Mouse (Mus musculus) kidney, embryonic 15.5 days (tissue): ENCODE data around the gene Crebbp. TPM values are rescaled to one million over a fixed set of nuclear protein-coding genes. Genes with fewer than 3 reads are reported as not detected.
A peak's percentile ranks its signal among the peaks of the same experiment; 100 is the strongest.

Experiments
- ATAC-seq: fragments of 200-750 bp; cut with Nextera tagmentation; replicated peaks from 2 replicates; pipeline ENCODE4 v1.8.0; 2017; ENCODE audit warnings: moderate TSS enrichment; ENCODE audit not compliant: low FRiP score
- H3K27ac ChIP-seq: fragments of 300-500 bp; sonication (generic); 2 replicates; pipeline ENCODE4 v1.5.1; 2015; ENCODE audit warnings: mild to moderate bottlenecking, inconsistent platforms
- H3K27me3 ChIP-seq: fragments of 300-500 bp; sonication (generic); 2 replicates; pipeline ENCODE4 v1.6.1; 2015; ENCODE audit warnings: inconsistent platforms
- H3K36me3 ChIP-seq: fragments of 300-500 bp; sonication (generic); 2 replicates; pipeline ENCODE4 v1.6.1; 2015; ENCODE audit warnings: inconsistent platforms
- H3K4me1 ChIP-seq: fragments of 300-500 bp; sonication (generic); 2 replicates; pipeline ENCODE4 v1.6.1; 2015; ENCODE audit warnings: inconsistent platforms
- H3K4me2 ChIP-seq: fragments of 300-500 bp; sonication (generic); 2 replicates; pipeline ENCODE4 v1.6.1; 2015; ENCODE audit warnings: moderate library complexity, mild to moderate bottlenecking, inconsistent platforms
- H3K4me3 ChIP-seq: fragments of 300-500 bp; sonication (generic); replicated peaks from 2 replicates; pipeline ENCODE4 v1.5.1; 2015; ENCODE audit warnings: mild to moderate bottlenecking, inconsistent platforms
- H3K9ac ChIP-seq: fragments of 300-500 bp; sonication (generic); 2 replicates; pipeline ENCODE4 v1.6.1; 2015; ENCODE audit warnings: mild to moderate bottlenecking, inconsistent platforms
- H3K9me3 ChIP-seq: fragments of 300-500 bp; sonication (generic); replicated peaks from 2 replicates; pipeline ENCODE4 v1.6.1; 2016; ENCODE audit warnings: inconsistent platforms
- WGBS: fragments of 180-500 bp; shearing (Covaris S2); methylation state at CpG from one replicate; pipeline ENCODE4 v1.1.7; 2015; ENCODE audit warnings: mixed read lengths; 5-methylcytosine and 5-hydroxymethylcytosine counted together
- polyA plus RNA-seq: library from polyadenylated mRNA; unstranded; fragments of >200 nt; fragmentation: Nextera tagmentation; extraction: Ambion mirVana; gene quantifications from 2 replicates; pipeline ENCODE4 v1.2.1, GENCODE M21; 2015

The Crebbp gene
- polyA plus RNA-seq, 1 experiment from 2014 or later, result 35.1 TPM

DNA sequence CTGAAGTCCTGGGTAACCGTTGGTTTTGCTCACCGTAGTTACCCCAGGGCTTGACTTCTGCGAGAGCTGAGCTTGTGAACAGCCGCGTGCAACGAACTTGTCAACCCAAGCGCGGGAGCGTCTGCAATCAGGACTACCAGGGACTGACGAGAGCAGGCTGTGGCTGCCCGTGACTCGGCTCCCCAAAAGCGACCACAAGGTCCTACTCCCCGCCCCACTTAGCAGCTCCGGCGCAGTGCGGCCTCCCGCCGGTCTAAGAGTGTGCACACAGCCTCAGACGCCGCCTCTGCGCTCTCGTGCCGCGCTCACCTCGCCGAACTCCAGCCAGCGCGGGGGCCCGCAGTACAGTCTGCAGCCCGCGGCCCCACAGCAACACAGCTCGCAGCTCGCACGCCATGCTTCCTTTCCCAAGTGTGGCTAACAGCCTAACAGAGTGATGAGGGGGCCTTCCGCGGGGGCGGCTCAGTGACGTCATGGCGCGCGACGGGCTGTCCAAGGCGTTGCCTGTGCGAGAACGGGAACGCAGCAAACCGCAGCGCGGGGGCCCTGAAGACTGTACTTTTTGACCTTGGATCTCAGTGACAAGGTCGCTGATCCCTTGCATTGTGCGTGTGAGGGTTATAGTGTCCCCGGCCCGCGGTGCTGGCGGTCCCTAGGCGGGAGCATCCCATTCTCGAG is 136.3 kb downstream of the Crebbp start, which contains the start of gene Trap1:
Gene Trap1 (minus strand): TSS at position 444 of the 678 bp plus-strand sequence.
- Histone ChIP-seq H3K27ac (peak within 1 kb of the TSS; percentile 88), H3K4me3 (peak within 1 kb of the TSS; percentile 98), H3K4me1 (peaks cover 32% of the 10 kb centered on the region), H3K4me2 (peak within 1 kb of the TSS; percentile 67), H3K36me3 (peaks cover 17% of the 10 kb centered on the region), H3K9ac (peak within 1 kb of the TSS; percentile 93), H3K27me3 (no peaks in the 10 kb centered on the region), H3K9me3 (no peaks in the 10 kb centered on the region)
- under 1% methylated on average over 58 of the region's 58 CpGs for WGBS
- peak; percentile 97 for ATAC-seq

- Histone ChIP-seq H3K4me3 (no peak overlapping the region), H3K27ac (no peak overlapping the region), H3K9ac (no peak overlapping the region), H3K4me2 (no peak overlapping the region), H3K36me3 (peaks cover 5% of the 10 kb centered on the region; the same call in 1 of the 2 replicates), H3K4me1 (peaks cover 32% of the 10 kb centered on the region), H3K9me3 (no peaks in the 10 kb centered on the region), H3K27me3 (no peaks in the 10 kb centered on the region)
- no peak for ATAC-seq
- WGBS, result 73% methylated on average over 3 of the region's 3 CpGs
Observed at GRCm38 (mm10) chr16:4074836-4075235, 139.0 kb downstream of the Crebbp start.

GRCm38 (mm10) chr16:4074297-4074696 is 139.5 kb downstream of the Crebbp start:
- Histone ChIP-seq H3K4me1 (peaks cover 32% of the 10 kb centered on the region), H3K27me3 (no peaks in the 10 kb centered on the region), H3K4me3 (no peak overlapping the region), H3K9me3 (no peaks in the 10 kb centered on the region), H3K4me2 (no peak overlapping the region), H3K9ac (no peak overlapping the region), H3K36me3 (peaks cover 5% of the 10 kb centered on the region; the same call in 1 of the 2 replicates), H3K27ac (no peak overlapping the region)
- ATAC-seq, result no peak
- 59% methylated on average over 6 of the region's 6 CpGs for WGBS

DNA sequence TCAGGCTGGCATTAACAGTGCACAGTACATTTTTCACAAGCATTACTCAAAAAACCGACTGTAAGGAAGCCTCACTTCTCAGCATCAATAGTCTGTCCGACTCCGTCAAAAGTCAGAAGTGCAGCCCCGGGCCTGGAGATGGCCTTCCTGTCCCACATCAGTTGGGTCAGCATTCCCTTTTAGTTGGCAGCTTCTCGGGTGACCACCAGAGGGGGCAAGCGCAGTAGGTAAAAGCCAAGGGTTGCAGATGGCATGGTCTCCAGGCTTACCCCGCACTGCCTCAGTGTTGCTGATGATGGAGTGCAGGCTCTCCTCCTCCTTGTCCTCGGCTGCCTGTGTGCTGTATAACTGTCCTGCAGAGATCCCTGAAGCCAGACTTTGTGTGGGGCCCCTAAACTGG is 145.2 kb downstream of the Crebbp start:
- ATAC-seq, result no peak

DNA sequence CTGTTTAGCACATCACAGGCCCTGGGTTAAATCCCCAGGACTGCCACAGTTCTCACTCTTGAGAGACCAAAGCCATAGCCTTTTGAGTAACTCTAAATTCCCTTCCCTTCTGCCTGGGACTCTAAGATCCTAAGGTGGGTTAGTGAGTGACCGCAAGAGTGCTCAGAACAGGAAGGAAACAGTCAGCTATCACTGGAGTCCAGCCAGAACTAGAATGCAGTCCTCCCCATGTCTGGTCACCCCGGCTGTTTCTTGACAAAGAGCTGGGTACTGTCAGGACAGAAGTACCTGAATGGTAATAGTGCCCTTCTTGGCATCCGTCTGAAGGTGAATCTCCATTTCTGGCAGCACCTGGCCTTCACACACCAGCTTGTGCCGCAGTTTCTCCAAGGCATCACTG is 148.9 kb downstream of the Crebbp start:
- Histone ChIP-seq H3K9ac (no peak overlapping the region), H3K4me2 (no peak overlapping the region), H3K36me3 (peaks cover 89% of the 10 kb centered on the region), H3K27me3 (no peaks in the 10 kb centered on the region), H3K4me1 (no peaks in the 10 kb centered on the region), H3K9me3 (no peaks in the 10 kb centered on the region), H3K27ac (no peak overlapping the region), H3K4me3 (no peak overlapping the region)
- 94% methylated on average over 4 of the region's 4 CpGs for WGBS
- no peak for ATAC-seq

More for the DNA sequence above, 145.2 kb downstream of the Crebbp start:
- no peak overlapping the region for H3K4me2 ChIP-seq
- H3K4me3 ChIP-seq, result no peak overlapping the region
- WGBS, result 55% methylated on average over 8 of the region's 8 CpGs
- H3K27me3 ChIP-seq, result no peaks in the 10 kb centered on the region
- H3K4me1 ChIP-seq, result no peaks in the 10 kb centered on the region
- no peak overlapping the region for H3K27ac ChIP-seq
- peaks cover 61% of the 10 kb centered on the region for H3K36me3 ChIP-seq
- no peak overlapping the region for H3K9ac ChIP-seq
- H3K9me3 ChIP-seq, result no peaks in the 10 kb centered on the region

DNA sequence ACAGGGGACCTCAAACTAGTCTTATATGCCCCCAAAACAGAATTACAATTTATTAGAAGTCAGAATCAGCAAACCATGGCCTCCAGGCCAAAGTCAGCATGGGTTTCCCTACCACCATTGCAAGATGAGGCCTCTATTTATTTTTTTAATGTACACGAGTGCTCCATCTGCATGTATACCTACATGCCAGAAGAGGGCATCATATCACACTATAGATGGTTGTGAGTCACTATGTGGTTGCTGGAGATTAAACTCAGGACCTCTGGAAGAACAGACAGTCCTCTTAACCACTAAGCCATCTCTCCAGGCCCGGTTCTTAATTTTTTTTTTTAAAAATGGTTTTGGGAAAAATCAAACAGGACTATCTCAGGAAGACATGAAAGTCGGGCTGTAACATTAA is 160.0 kb downstream of the Crebbp start:
- Histone ChIP-seq H3K27me3 (no peaks in the 10 kb centered on the region), H3K4me3 (no peak overlapping the region), H3K27ac (no peak overlapping the region), H3K4me1 (no peaks in the 10 kb centered on the region), H3K9me3 (no peaks in the 10 kb centered on the region), H3K4me2 (no peak overlapping the region), H3K36me3 (peaks cover 95% of the 10 kb centered on the region), H3K9ac (no peak overlapping the region)
- 84% methylated on average over 3 of the region's 3 CpGs for WGBS
- ATAC-seq, result no peak

DNA sequence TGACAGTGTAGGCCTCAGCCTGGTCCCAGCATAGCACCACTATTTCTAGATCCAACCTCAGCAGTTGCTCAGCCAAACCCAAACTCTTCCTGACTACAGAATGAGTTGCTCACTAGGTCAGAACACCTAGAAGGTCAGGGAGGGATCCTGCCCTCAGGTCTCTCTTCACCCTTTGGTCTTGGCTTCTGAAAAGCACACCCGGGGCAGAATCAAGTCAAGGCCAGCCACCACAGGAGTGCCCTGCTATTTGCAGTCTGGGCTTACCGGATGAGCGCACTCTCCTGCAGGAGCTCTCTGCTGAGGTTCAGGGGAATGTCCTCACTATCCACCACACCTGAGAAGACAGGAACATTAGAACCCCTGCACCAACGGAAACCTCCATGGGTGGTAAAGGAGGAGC is 161.2 kb downstream of the Crebbp start:
- Histone ChIP-seq H3K4me3 (no peak overlapping the region), H3K9me3 (no peaks in the 10 kb centered on the region), H3K4me1 (no peaks in the 10 kb centered on the region), H3K9ac (no peak overlapping the region), H3K27me3 (no peaks in the 10 kb centered on the region), H3K36me3 (peaks cover 95% of the 10 kb centered on the region), H3K4me2 (no peak overlapping the region), H3K27ac (no peak overlapping the region)
- ATAC-seq, result no peak
- WGBS, result 92% methylated on average over 4 of the region's 4 CpGs

DNA sequence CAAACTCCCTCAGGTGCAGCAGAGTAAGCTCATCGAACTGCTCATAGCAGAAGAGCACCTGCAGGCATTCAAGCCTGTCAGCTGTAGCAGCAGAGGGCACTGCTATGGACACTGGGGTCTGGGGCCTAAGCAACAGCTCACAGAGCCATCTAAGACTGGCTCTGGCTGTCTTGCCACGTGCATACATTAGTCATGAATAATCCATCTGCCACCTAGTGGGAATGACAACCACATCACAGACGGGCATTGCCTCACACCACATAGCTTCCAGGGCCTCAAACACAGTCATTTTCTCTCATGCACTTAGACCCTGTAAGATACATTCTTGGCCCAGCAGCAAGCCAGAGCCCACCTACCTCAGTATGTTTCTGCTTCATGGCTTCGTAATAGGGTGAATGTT is 168.3 kb downstream of the Crebbp start:
- Histone ChIP-seq H3K4me2 (no peak overlapping the region), H3K4me1 (no peaks in the 10 kb centered on the region), H3K27ac (no peak overlapping the region), H3K9me3 (no peaks in the 10 kb centered on the region), H3K36me3 (peaks cover 97% of the 10 kb centered on the region), H3K9ac (no peak overlapping the region), H3K27me3 (no peaks in the 10 kb centered on the region), H3K4me3 (no peak overlapping the region)
- peak; percentile 40; the same call in 1 of the 2 replicates for ATAC-seq
- WGBS, result 84% methylated on average over 4 of the region's 4 CpGs

- H3K9me3 ChIP-seq, result no peaks in the 10 kb centered on the region
- H3K4me3 ChIP-seq, result no peak overlapping the region
- no peak overlapping the region for H3K4me2 ChIP-seq
- H3K27me3 ChIP-seq, result no peaks in the 10 kb centered on the region
- H3K27ac ChIP-seq, result no peak overlapping the region
- 92% methylated on average over 2 of the region's 2 CpGs for WGBS
- H3K4me1 ChIP-seq, result no peaks in the 10 kb centered on the region
- H3K36me3 ChIP-seq, result peaks cover 97% of the 10 kb centered on the region
- H3K9ac ChIP-seq, result no peak overlapping the region
- no peak for ATAC-seq
Observed at GRCm38 (mm10) chr16:4044093-4044492, 169.7 kb downstream of the Crebbp start.

DNA sequence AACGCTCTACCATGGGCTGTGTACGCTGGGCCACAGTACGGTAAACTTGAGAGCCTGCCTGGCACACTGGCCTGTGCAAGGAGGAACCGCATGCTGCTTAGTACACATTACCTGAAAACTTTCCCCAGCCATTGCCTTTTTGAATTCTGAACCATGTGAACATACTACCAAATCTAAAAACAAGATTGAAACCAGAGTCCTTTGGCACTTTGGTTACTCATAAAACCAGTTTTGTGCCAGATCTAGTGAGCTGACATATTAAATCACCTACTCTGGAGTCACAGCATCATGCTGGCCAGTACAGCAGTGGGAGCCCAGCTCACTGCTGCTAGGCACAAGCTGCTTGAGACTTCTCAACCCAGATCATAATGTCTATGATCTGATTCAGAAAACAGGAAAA is 172.2 kb downstream of the Crebbp start:
- H3K9me3 ChIP-seq, result no peaks in the 10 kb centered on the region
- 92% methylated on average over 4 of the region's 4 CpGs for WGBS
- H3K9ac ChIP-seq, result no peak overlapping the region
- H3K27ac ChIP-seq, result no peak overlapping the region
- H3K4me2 ChIP-seq, result no peak overlapping the region
- no peaks in the 10 kb centered on the region for H3K4me1 ChIP-seq
- no peak overlapping the region for H3K4me3 ChIP-seq
- no peaks in the 10 kb centered on the region for H3K27me3 ChIP-seq
- H3K36me3 ChIP-seq, result peaks cover 96% of the 10 kb centered on the region
- ATAC-seq, result no peak

DNA sequence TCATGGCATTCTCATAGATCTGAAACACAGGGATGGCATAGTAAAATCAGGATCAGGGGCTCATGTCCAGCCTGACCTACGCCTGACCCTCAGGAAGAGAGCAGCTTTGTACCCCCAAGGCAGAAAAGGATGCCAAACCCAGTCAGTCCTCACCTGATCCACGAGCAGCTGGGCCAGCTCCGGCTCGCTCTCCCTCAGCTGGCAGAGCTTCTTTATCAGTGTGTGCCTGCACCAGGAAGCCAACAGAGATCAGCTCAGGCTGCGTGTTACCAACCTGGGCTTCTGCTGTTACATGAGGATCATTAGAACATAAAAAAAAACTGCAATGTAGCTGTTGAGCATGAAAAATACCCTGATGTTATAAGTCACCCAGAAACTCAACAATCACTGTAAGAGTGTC is 173.6 kb downstream of the Crebbp start:
- Histone ChIP-seq H3K36me3 (peaks cover 86% of the 10 kb centered on the region), H3K9ac (no peak overlapping the region), H3K4me3 (no peak overlapping the region), H3K27ac (no peak overlapping the region), H3K4me1 (no peaks in the 10 kb centered on the region), H3K27me3 (no peaks in the 10 kb centered on the region), H3K9me3 (no peaks in the 10 kb centered on the region), H3K4me2 (no peak overlapping the region)
- ATAC-seq, result no peak
- WGBS, result 88% methylated on average over 5 of the region's 5 CpGs

- H3K4me2 ChIP-seq, result no peak overlapping the region
- no peak for ATAC-seq
- WGBS, result 91% methylated on average over 7 of the region's 7 CpGs
- H3K4me3 ChIP-seq, result no peak overlapping the region
- H3K36me3 ChIP-seq, result peaks cover 63% of the 10 kb centered on the region
- H3K9ac ChIP-seq, result no peak overlapping the region
- no peaks in the 10 kb centered on the region for H3K27me3 ChIP-seq
- no peak overlapping the region for H3K27ac ChIP-seq
- H3K4me1 ChIP-seq, result no peaks in the 10 kb centered on the region
- no peaks in the 10 kb centered on the region for H3K9me3 ChIP-seq
Observed at GRCm38 (mm10) chr16:4037690-4038089, 176.1 kb downstream of the Crebbp start.

DNA sequence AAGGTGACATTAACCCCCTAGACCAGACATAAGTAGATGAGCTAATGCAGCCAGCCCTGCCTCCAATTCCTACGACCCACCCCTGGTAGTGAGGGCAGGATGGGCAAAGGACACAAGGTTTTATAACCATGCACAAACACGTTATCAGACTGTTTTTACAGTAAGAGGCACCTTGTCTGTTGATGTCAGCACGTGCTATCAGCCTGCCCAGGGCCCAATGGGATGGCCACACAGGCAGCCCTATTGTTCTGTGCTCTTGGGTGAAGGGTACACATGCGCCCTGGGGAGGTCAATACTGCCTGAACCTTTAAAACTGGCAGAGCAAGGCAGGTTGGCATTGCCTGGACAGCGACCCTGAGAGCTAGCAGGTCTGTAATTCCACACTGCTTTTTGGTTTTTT is 177.0 kb downstream of the Crebbp start, which contains the start of gene Dnase1:
Gene Dnase1 (plus strand): TSS at position 136 of the 400 bp plus-strand sequence.
- ATAC-seq, result no peak
- WGBS, result 82% methylated on average over 5 of the region's 5 CpGs
- H3K4me2 ChIP-seq, result no peak within 1 kb of the TSS
- H3K27ac ChIP-seq, result no peak within 1 kb of the TSS
- no peaks in the 10 kb centered on the region for H3K4me1 ChIP-seq
- no peak within 1 kb of the TSS for H3K4me3 ChIP-seq
- no peaks in the 10 kb centered on the region; the same call in 1 of the 2 replicates for H3K9me3 ChIP-seq
- H3K36me3 ChIP-seq, result peaks cover 54% of the 10 kb centered on the region
- no peak within 1 kb of the TSS for H3K9ac ChIP-seq
- H3K27me3 ChIP-seq, result no peaks in the 10 kb centered on the region
